Mouse (Mus musculus) heart, adult 18-20 months (tissue): ENCODE measurements at regions not wholly inside any gene's neighbourhood (a gene's known extent, or its start where the extent isn't known, plus 50 kb on each side); places are given as distances from the start of the nearest gene placed in this dataset.

Source experiments
- DNase-seq, 2 experiments: peaks; one replicate each; pipeline ENCODE4 v3.0.0; 2021 to 2022; ENCODE audit warnings: mixed read lengths in 1 of 2

DNA sequence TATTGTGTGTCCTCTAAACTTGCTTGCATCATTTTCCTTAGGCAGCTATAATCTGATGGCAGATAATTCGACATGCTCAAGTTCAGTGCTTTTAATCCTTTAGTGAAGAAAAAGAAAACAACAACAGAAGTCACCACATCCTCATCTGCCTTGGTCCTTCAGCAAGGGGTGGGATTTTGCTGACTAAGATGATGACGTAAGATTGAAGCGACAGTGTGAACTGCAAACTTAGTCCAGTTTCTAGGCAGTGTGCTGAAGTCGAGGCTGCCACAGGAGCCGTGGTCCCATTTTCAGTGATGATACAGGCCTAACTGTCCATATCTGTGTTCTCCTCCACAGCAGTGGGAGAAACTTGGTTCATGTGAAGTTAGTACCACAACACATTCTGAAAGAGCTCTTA is 314.4 kb downstream of the Gm11361 start:
- DNase-seq: no peak

DNA sequence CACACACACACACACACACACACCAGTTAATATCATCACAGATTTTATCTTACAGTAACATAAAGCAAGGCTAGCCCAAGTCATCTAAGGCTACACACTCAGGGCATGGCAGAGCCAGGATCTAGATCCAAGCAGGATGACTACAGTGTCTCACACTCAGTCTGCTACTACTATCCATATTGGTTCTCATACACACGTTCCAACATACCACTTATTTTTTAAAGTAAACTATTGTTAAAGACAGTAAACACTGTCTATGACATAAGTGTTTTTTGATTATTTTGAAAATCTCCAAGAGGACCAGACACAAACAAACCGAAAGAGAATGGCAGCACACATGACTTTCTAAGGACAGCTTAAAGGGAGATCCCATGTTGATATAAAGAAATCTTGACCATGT is 306.3 kb downstream of the Gm11361 start:
- DNase-seq: no peak

DNA sequence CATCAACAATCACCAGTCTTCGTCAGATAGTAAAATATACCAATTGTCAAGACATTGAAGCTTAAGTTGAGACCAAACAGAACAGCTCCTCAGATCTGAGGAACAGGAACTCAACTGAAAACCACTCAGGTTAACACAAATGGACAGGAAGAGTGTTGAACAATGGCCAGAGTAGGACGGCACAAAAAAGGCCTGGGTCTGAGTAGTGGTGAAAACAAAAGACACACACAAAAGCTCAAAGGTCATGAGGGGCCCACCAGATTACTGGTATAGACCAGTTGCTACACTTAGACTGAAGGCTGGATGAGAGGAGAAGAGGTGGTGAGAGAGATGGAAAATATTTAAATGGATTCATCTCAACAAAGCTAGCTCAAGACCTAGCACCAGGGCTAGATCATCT is 302.8 kb downstream of the Gm11361 start:
- no peak for DNase-seq

DNA sequence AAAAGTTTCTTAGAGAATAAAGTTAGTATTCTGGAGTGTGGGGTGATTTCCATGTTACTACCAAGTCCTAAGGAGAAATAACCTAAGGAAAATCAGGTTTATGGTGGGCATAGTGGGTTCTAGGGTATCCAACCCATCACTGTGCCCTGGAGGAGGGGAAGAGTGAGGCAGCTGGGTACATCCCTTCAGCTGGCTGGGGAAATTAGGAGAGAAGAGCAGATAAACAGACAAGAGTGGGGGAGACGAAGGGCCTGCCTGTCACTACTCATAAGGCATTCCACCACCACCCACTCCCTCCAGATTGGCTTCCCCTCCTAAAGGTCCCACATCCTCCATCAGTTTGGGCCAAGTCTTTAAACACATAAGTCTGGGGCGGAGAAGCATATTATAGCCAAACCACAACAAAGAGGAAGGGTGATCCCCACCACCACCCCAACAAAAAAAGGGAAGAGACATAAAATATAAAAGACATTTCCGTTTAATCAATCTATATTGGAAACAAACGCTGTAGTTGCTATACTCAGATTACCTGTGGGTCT is 299.8 kb downstream of the Gm11361 start:
- no peak for DNase-seq

DNA sequence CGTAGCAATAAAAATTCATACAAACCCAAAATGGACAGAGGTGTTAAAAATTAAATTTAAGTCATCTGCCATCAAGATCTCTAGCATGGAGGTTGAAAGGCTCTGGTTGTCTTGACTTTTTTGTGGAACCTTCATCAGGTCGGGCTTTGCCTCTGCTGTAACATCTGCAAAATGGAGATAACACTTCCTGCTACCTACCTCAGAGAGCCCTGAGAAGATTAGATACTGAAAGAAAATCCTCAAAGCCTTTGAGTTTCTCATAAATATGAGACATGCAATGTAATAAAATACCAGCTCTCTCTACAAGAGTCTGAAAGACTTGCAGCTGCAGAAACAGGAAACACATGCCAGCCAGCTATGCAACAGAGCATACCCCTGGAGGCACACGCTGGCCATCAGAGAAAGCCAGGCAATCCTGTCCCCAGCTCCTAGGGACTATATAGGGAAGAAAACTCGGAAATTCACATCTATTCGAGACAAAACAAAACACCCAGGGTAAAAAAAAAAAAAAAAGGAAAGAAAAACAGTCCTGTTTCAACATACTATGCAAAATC is 299.1 kb downstream of the Gm11361 start:
- no peak for DNase-seq

DNA sequence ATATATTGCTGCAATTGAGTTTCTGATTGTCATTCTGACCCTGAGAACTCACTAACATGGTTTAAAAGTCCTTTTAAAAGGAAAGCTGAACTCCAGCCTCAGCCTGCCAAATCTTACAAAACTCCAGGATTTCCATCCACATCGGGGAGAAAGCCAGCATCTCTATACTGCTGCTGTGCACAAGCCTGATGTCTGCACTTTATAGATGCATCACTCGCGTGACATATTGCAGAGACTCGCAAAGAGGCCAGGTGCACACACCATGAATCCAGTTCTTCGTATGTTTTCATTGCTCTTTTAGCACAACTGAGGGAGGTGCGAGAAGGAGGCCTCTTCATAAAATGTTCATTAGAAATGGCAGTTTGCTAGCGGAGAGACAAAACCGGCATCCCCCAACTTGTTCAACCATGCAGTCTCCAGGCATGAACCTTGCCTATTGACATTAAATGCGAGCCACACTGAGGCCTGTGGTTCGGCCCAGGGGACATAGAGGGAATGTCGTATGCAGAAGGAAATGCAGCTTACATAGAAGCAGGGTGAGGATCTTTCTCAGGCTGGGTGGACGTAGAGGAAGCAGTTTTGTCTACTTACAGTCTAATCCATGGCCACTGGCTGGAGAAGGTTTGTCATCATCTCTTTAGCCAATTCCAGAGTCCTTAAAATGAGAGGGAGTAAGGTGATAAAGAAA is 297.0 kb downstream of the Gm11361 start:
- DNase-seq: no peak

DNA sequence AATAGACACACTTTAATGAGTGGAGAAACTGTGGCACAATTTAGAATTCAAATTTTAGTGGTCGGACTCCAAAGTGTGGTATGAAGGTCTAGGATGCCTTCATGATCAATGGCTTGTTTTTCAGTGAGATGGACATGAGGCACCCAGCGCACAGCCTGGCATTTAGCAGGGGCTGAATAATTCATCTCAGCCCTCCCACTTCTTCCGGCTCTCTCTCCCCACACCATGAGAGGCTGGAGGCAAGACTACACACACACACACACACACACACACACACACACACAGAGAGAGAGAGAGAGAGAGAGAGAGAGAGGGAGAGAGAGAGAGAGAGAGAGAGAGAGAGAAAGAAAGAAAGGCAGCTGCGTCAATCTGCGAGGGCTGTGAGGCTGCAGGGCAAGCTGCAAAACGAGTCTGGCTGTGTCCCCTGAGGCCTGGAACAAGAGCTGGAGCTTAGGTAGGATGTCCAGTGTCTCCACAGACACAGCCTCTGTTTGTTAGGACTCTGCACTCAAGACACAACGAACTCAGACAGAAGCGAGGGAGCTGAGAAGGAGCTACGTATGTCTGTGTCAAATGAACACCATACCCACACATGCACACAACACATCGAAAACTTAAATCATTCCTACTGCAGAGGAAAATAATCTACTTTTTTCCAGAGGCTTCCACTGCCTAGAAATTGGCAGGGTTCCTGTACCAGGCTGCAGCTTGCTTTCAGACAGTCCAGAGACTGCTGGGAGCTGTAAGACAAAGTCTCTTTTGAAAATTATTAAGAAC is 295.8 kb downstream of the Gm11361 start:
- DNase-seq: no peak

DNA sequence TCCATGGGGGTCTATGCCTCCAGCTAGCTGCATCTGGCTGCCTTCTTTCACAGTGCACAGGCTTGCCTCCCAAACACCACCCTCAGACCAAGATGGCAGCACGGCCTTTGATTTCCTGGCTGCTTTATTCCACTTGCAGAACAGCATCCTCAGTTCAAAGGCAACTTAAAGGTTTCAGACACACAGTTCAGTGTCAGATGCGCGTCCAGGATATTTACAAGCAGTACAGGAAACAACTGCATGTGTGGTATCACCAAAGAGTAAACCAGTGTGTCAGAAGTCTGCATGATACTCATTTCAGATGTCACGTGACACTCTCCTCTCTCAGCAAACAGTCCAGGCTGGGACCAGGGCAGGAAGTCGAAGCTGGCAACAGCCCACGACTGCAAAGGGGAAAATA is 294.2 kb downstream of the Gm11361 start:
- DNase-seq: peak in 1 of 2 experiments; percentile 15

DNA sequence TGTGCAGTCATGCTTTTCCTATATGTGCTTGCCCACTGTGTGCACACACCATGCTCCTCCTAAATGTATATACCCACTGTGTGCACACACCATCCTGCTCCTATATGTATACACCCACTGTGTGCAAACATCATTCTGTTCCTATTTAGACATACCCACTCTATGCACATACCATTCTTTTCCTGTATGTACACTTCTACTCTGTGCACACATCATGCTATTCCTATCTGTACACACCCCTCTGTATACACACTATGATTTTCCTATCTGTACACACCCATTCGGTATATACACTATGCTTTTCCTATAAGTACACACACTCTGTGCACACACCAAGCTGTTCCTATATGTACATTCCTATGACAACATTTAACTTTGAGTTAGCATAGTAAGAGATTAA is 288.5 kb downstream of the Gm11361 start:
- no peak for DNase-seq

DNA sequence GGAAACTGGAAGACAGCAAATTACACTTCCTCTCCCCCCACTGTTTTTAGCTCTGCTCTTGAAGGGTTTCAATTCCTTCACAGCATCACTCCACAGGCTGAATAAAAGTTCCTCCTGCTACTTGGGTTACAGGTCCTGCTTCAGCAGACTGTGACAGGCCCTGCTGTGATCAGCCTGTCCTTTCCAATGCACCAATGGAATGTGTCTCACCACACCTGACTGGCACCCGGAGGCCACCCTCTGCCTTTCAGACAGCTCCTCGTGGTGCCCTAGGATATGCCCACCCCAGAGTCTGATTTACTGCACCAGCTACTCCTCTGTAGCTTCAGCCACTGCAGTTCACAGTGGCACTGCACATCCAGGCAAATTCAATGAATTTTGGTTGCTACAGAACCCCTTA is 288.0 kb downstream of the Gm11361 start:
- no peak for DNase-seq

DNA sequence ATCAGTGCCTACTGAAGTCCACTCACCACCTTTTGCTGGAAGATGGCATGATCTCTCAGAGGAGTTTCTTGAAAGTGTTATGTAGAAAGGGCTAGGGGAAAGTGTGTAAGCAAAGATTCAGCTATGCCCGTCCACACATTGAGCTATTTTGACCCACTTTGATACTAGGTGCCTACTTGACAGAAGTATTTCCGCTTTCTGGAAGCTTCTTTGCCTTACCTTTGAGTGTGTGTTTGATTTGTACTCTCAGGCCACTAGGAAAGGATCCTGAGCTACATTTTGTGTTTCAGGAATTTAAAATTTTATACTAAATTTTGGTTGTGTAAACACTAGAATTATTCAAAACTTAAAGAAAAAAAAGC is 287.5 kb downstream of the Gm11361 start:
- DNase-seq: no peak

DNA sequence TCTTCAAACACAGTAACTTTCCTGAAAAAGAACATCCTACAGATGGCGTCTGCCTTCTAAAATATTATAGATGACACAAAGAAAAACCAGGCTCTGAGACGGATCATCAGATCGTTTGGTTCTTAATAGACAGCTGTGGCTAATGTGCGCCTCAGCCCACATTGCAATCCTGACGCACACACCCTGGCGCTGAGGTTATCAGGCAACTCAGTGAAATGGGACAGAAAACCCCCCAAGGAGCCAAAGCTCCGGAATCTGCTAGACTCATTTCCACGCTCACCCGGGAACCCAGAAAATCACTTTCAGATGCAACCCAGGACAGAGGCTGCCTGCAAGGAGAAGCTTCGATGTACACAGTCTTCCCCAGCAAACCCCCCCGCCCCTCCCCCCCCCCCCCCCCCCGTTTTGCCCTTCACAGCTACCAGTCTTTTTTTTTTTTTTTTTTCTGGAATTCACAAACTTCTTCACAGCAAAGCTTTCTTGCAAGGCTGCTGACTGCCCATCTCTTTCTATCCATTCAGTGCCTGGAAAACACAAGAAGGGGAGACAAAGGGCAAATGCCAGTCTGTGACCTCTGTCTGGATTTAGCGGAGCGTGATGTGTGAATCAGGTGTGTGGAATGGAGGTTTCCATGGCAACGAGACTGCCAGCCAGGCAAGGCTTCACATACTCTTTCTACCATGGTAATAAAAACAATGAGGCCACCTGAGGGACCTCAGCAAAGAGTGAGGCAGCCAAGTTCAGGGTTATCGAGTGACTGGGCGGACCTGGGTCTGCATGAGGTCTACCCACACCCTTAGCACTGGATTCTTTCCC is 286.9 kb downstream of the Gm11361 start:
- no peak for DNase-seq

DNA sequence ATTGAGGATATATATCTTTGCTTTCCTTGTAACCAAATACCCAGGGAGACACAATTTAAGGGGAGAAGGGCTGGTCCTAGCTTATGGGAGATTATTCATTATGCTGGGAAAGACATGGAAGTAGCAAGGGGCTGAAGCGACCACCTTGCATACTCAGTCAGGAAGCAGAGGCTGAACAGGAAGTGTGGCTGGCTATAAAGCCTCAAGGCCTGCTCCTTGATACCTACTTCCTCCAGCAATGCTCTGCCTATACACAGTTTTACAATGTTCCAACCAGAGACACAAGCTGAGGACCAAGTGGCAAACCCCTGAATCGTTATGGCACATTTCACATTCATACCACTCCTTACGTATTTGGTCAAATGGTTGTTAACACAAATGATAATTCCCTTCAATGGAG is 284.3 kb downstream of the Gm11361 start:
- DNase-seq: no peak

DNA sequence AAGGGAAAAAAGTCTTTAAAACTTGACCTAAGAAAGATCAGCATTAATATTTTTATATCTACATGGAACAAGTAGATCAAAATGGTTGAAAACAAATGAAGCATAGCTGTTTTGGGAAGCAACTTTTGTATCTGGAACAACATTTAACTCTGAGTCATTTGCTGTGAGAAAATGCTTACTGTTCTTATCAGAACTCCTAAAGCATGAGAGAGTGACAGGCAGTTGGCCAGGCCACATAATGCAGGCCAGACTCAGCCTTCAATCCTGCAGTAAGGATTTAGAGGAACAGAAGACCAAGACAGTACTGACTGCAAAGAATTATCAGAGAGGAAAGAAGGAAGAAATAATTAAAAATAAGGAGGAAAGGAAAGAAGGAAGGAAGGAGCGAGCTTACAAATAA is 275.8 kb downstream of the Gm11361 start:
- no peak for DNase-seq

DNA sequence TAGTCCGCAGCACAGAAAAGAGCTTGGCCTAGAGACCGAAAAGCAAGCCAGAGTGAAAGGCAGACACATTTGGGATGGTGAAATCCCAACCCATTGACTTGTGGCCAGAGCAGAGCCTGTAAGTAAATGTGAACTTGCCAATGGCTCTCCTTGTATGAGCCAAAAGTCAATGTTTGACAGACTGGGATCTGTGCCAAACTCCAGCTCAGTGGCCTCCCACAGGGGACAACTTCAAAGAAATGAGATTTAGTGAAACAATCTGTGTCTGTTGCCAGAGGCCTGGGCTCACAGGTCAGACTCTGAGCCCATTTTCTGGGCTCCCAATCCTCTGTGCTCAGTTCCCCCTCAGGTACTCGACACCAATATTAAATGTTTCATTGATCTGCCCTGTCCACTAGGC is 274.9 kb downstream of the Gm11361 start:
- peak; percentile 70 to 83 for DNase-seq

DNA sequence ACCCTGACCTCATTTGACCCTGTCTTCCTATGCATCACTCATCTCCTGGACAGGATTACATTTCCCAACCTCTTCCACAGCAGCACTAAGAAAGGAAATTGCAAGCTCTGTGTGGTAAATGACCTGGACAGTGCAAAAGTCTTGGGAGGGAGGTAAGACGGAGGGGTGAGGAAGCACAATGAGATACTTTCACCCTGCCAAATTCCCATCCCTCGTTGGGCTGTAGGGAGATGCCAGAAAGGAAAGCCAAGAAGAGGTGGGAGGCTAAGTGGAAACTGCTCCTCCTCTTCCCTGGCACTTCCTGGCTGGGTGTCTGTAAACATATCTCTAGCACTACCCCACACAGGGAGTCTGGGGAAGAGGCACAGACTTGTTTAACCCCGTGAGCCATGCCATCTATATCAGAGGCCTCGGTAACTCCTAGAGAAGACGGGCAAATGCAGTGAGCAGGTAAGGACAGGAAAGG is 274.2 kb downstream of the Gm11361 start:
- DNase-seq: peak in 1 of 2 experiments; percentile 56

DNA sequence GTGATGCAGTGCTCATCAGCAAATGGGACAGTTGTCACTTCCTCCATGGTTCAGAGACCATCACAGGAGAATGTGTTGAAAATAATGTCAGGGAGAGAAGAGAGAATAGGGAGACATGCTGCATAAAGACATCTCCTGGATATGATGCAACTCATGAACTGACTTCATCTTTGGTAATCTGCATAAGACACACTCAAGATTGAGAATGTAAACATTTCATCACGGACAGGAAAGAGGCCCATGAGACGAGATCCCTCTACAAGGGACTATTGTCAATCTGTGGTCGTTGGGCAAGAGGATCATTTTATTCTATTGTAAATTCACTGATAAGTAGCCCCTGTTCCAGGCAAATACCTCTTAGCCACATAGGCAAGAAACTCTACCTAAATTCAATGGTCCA is 273.6 kb downstream of the Gm11361 start:
- DNase-seq: no peak

DNA sequence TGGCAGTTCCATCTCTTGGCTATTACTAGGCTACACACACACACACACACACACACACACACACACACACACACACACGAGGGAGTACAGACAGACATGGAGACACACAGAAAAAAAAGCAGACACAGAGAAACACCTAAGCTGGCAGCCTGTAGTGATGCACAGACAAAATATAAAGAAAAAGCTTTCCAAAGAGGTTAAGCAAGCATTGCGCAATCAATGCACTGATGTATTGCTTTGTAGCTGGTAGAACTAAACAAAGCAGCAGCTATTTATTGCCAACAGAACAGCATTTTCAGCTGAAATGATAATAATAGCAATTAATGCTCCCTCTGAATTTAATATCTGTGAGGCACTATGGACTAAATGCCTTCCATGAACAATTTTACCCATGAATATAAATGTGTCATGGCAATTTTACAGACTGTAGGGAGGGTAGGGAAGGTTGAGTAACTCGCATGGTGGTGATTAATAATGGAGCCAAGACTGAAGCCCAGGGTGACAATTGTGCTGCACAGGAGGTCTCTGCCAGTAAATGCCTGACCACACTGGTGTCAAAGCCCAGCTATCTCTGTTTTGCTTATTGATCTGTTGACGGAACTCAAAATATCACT is 271.7 kb downstream of the Gm11361 start:
- DNase-seq: no peak

DNA sequence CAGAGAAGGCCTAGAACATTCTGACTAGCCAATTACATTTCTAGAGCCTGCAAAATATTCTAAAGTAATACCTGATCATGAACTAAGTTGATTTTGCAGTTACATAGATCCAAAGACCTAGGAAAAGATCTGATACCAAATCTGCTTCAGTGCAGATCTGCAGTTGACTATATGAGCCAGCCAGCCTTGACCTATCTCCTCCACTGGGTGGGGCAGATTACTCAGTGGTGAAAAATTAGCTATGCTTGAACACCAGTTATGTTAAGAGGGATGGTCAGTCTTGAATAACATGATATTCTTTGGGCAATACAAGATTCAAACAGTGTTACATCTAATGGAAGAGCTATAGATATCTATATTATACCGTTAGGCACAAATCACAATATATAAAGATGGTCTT is 269.0 kb downstream of the Gm11361 start:
- no peak for DNase-seq

DNA sequence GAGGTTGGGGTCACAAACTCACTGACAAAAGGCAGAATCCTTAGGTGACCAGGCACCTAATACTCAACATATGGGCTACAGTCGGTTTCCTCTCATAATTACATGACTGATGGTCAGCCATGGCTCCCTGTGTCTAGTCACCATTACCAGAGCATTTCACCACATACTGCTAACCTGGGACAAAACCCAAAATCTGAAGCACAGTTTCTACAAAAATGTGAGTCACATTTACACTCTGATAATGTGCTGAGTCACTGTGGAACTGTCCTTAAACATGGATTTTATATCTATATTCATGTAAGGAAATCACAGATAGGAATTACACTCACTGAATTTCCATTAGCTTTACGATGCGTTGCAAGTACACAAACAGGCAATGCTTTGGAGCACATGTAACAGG is 267.1 kb downstream of the Gm11361 start:
- no peak for DNase-seq

DNA sequence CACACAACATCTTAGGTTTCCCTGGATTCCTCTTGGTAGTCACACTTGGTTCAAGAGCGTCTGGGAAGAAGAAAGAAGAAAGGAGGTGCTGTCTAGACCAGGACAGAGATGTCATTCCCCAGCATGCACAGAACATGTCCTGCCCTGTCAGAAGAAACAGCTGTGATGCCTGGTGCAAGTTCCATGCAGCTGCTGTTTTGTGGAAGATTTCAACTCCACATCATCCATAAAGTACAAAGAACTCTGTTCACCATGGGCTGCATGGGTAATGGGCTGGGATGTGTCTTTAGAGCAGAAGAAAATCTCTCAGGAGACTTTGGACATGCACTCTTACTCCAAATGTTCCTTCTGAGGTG is 262.8 kb downstream of the Gm11361 start:
- no peak for DNase-seq
